Mouse (Mus musculus) midbrain, embryonic 16.5 days (tissue): ENCODE measurements at regions not wholly inside any gene's neighbourhood (a gene's known extent, or its start where the extent isn't known, plus 50 kb on each side); places are given as distances from the start of the nearest gene placed in this dataset.

Experiments used
- ATAC-seq: fragments of 200-750 bp; cut with Nextera tagmentation; 2 replicates; pipeline ENCODE4 v1.8.0; 2017; ENCODE audit warnings: moderate TSS enrichment
- H3K27ac ChIP-seq: fragments of 300-500 bp; sonication (generic); 2 replicates; pipeline ENCODE4 v1.5.1; 2014; ENCODE audit warnings: mild to moderate bottlenecking, low read length, mixed read lengths
- H3K27me3 ChIP-seq: fragments of 300-500 bp; sonication (generic); 2 replicates; pipeline ENCODE4 v1.6.1; 2014; ENCODE audit warnings: low read depth, low read length, mixed read lengths; ENCODE audit not compliant: control insufficient read depth, insufficient read depth
- H3K36me3 ChIP-seq: fragments of 300-500 bp; sonication (generic); 2 replicates; pipeline ENCODE4 v1.6.1; 2014; ENCODE audit warnings: mild to moderate bottlenecking, low read length, moderate library complexity, mixed read lengths; ENCODE audit not compliant: control insufficient read depth, insufficient read depth
- H3K4me1 ChIP-seq: fragments of 300-500 bp; sonication (generic); 2 replicates; pipeline ENCODE4 v1.6.1; 2014; ENCODE audit warnings: mild to moderate bottlenecking, low read length, mixed read lengths; ENCODE audit not compliant: control insufficient read depth, insufficient read depth
- H3K4me2 ChIP-seq: fragments of 300-500 bp; sonication (generic); 2 replicates; pipeline ENCODE4 v1.6.1; 2014; ENCODE audit warnings: mild to moderate bottlenecking, low read length, mixed read lengths
- H3K4me3 ChIP-seq: fragments of 300-500 bp; sonication (generic); 2 replicates; pipeline ENCODE4 v1.5.1; 2014; ENCODE audit warnings: low read depth, mild to moderate bottlenecking, low read length, moderate library complexity, mixed read lengths
- H3K9ac ChIP-seq: fragments of 300-500 bp; sonication (generic); 2 replicates; pipeline ENCODE4 v1.6.1; 2014; ENCODE audit warnings: low read depth, low read length, mixed read lengths
- H3K9me3 ChIP-seq: fragments of 300-500 bp; sonication (generic); replicated peaks from 2 replicates; pipeline ENCODE4 v1.6.1; 2014; ENCODE audit warnings: mild to moderate bottlenecking, low read length, mixed read lengths; ENCODE audit not compliant: control insufficient read depth, poor library complexity, severe bottlenecking
- WGBS: fragments of 180-500 bp; shearing (Covaris S2); extraction: QIAGEN DNeasy Blood & Tissue Kit; methylation state at CpG from one replicate; pipeline ENCODE4 v1.1.7; 2014; 5-methylcytosine and 5-hydroxymethylcytosine counted together

- Histone ChIP-seq H3K9me3 (no peaks in the 10 kb centered on the region), H3K9ac (no peak overlapping the region), H3K4me3 (no peak overlapping the region), H3K4me2 (no peak overlapping the region), H3K4me1 (no peaks in the 10 kb centered on the region), H3K27ac (no peak overlapping the region), H3K27me3 (no peaks in the 10 kb centered on the region), H3K36me3 (no peaks in the 10 kb centered on the region)
- ATAC-seq, result peak; percentile 48; the same call in 1 of the 2 replicates
- 43% methylated on average over 7 of the region's 7 CpGs for WGBS
Measured at GRCm38 (mm10) chr5:55504754-55505153, 1506.5 kb downstream of the Stim2 start.

GRCm38 (mm10) chr5:55505871-55506270 lies 1507.6 kb downstream of the Stim2 start:
- Histone ChIP-seq H3K27me3 (no peaks in the 10 kb centered on the region), H3K9ac (no peak overlapping the region), H3K4me1 (no peaks in the 10 kb centered on the region), H3K4me2 (no peak overlapping the region), H3K9me3 (no peaks in the 10 kb centered on the region), H3K27ac (no peak overlapping the region), H3K36me3 (no peaks in the 10 kb centered on the region), H3K4me3 (no peak overlapping the region)
- no peak for ATAC-seq
- 21% methylated on average over 1 of the region's 1 CpGs for WGBS

- Histone ChIP-seq H3K4me1 (no peaks in the 10 kb centered on the region), H3K4me2 (no peak overlapping the region), H3K9ac (no peak overlapping the region), H3K36me3 (no peaks in the 10 kb centered on the region), H3K9me3 (no peaks in the 10 kb centered on the region), H3K27me3 (no peaks in the 10 kb centered on the region), H3K4me3 (no peak overlapping the region), H3K27ac (no peak overlapping the region)
- ATAC-seq, result no peak
- WGBS, result 53% methylated on average over 2 of the region's 2 CpGs
Measured at GRCm38 (mm10) chr5:55514269-55514668, 1516.0 kb downstream of the Stim2 start.

GRCm38 (mm10) chr5:55551154-55551553 lies 1552.9 kb downstream of the Stim2 start:
- Histone ChIP-seq H3K4me3 (no peak overlapping the region), H3K9ac (no peak overlapping the region), H3K27ac (no peak overlapping the region), H3K9me3 (no peaks in the 10 kb centered on the region), H3K27me3 (no peaks in the 10 kb centered on the region), H3K36me3 (no peaks in the 10 kb centered on the region), H3K4me1 (no peaks in the 10 kb centered on the region), H3K4me2 (no peak overlapping the region)
- no peak for ATAC-seq
